Mouse (Mus musculus): ENCODE results near the gene Epn3. TPM values are rescaled to one million over a fixed set of nuclear protein-coding genes. Genes with fewer than 3 reads are reported as not detected.

Epn3 gene
- total RNA-seq, 2 experiments from 2014 or later: 1.4 to 1.8 TPM

- no peak for DNase-seq
These were observed 30.4 kb downstream of the Epn3 start for GRCm38 (mm10) chr11:94469136-94470064.

- DNase-seq: peak; percentile 69
These were observed 31.2 kb downstream of the Epn3 start for GRCm38 (mm10) chr11:94468582-94469064.

- DNase-seq: no peak
These were observed 33.4 kb downstream of the Epn3 start for GRCm38 (mm10) chr11:94466333-94466855.

GRCm38 (mm10) chr11:94464170-94464569 lies 35.6 kb downstream of the Epn3 start:
- no peak for DNase-seq

- no peak for DNase-seq
These were observed 37.9 kb downstream of the Epn3 start for GRCm38 (mm10) chr11:94461856-94462255.

- DNase-seq: no peak
These were observed 42.8 kb downstream of the Epn3 start for GRCm38 (mm10) chr11:94457001-94457400.

GRCm38 (mm10) chr11:94456347-94456746 lies 43.4 kb downstream of the Epn3 start:
- no peak for DNase-seq

GRCm38 (mm10) chr11:94455161-94455820 lies 44.5 kb downstream of the Epn3 start:
- no peak for DNase-seq

GRCm38 (mm10) chr11:94454756-94455155 lies 45.0 kb downstream of the Epn3 start:
- DNase-seq: peak in 1 of 2 experiments; percentile 58

- no peak for DNase-seq
These were observed 48.5 kb downstream of the Epn3 start for GRCm38 (mm10) chr11:94451091-94451773.

GRCm38 (mm10) chr11:94449886-94450285 lies 49.9 kb downstream of the Epn3 start:
- no peak for DNase-seq

- DNase-seq: no peak
These were observed 50.5 kb downstream of the Epn3 start for GRCm38 (mm10) chr11:94449239-94449638.

- no peak for DNase-seq
These were observed 52.8 kb downstream of the Epn3 start for GRCm38 (mm10) chr11:94447017-94447416.

- DNase-seq: no peak
These were observed 54.5 kb downstream of the Epn3 start for GRCm38 (mm10) chr11:94445300-94445699.

- DNase-seq: no peak
These were observed 54.9 kb downstream of the Epn3 start for GRCm38 (mm10) chr11:94444829-94445228.

- no peak for DNase-seq
These were observed 58.0 kb downstream of the Epn3 start for GRCm38 (mm10) chr11:94441752-94442151.

- no peak for DNase-seq
These were observed 58.7 kb downstream of the Epn3 start for GRCm38 (mm10) chr11:94441122-94441521.

- no peak for DNase-seq
These were observed 59.4 kb downstream of the Epn3 start for GRCm38 (mm10) chr11:94440421-94440820.
